Mouse (Mus musculus) heart, postnatal 4 days (tissue): ENCODE data around the gene Klhdc8b. TPM values are rescaled to one million over a fixed set of nuclear protein-coding genes. Genes with fewer than 3 reads are reported as not detected.

Experiments
- DNase-seq: peaks from one replicate; pipeline ENCODE4 v3.0.0; 2021
- total RNA-seq, 2 experiments: library from RNA; stranded (reverse); gene quantifications; 2 replicates each; pipeline ENCODE4 v1.2.3; 2021

The Klhdc8b gene
- 10 to 100 TPM; 43.9 to 45.6 TPM for total RNA-seq

DNA sequence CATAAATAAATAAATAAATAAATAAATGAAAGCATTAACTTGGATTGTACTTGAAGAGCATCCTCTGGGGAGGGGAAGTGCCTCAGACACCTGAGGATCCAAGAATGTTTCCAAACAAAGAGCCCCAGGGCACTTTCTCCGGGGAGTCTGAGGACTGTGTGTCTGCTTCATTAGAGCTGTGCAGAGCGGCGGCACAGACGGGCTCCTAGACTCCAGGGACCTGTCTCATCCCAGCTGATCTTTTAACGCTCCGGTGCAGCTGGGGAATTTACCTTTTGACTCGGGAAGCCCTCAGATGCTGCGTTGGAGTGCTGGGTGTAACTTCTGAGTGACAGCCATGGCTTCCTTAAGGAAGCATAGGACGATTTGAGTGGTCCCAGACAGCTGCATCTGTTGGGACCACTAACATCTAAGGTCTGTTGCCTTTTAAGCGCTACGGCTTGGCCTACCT lies at the start of gene Klhdc8b:
Gene Klhdc8b (minus strand): TSS at position 401 of the 451 bp plus-strand sequence.
- no peak for DNase-seq

DNA sequence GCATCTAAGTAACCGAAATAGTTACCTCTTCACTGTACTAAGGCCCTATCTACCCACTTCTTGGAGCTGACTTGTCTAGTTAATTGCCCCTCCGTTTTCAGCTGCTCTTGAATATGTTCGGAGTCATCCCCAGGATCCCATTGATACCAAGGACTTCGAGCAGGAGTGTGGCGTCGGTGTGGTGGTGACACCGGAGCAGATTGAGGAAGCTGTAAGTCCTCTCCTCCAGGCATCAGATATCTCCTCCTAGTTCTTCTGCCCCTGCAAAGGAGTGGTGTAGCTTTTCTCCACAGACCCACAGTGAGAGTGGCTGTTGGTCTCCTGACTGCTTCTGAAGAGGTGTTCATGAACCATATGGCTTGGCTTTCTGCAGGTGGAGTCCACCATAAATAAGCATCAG lies 47.4 kb upstream of the Klhdc8b start:
- no peak for DNase-seq

DNA sequence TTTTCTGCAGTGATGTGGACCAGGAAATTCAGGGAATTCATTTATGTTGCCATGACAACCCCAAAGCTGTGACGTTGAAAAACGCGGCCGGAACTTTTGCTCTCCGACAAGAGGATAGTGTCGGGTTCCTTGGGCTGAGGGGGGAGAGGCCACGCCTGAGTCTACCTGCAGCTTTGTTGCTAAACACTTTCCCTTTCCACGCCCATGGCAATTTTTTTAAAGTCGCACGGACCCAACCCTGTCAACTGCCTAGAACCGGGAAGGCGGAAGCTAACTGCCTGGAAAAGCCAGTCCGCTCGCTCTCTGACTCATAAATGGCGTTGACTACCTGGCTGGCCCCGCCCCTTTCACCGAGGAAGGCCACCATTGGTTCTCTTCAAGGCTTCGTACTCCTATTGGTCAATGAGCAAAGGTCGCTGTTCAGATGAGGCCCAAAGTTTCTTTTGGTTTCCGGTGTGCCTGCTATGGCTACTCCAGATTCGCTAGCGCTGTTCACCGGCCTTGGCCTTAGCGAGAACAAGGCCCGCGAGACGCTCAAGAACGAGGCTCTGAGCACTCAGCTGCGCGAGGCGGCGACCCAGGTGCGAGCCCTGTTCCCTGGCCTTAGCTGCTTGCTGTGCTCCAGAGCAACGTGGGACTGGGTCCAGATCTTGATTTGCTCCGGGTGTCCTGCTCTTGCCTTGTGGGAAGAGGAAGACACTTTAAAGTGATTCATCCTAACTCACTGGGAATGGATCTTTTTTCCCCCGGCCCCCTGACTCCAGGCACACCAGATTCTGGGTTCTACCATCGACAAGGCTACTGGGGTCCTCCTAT lies 46.4 kb upstream of the Klhdc8b start, which contains the start of gene Qars:
Gene Qars (plus strand): TSS at position 88 of the 816 bp plus-strand sequence.
- DNase-seq = peak; percentile 94

DNA sequence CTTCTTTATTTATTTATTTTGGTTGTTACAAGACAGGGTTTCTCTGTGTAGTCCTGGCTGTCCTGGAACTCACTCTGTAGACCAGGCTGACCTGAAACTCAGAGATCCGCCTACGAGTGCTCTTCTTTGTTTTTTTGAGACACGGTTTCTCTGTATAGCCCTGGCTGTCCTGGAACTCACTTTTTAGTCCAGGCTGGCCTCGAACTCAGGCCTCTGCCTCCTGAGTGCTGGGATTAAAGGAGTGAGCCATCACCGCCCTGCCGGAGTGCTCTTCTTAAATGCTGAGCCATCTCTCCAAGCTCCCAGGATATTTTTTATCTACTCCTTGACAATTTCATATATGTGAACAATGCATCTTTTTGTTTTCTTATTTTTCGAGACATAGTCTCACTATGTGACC lies 45.5 kb upstream of the Klhdc8b start:
- DNase-seq = no peak

DNA sequence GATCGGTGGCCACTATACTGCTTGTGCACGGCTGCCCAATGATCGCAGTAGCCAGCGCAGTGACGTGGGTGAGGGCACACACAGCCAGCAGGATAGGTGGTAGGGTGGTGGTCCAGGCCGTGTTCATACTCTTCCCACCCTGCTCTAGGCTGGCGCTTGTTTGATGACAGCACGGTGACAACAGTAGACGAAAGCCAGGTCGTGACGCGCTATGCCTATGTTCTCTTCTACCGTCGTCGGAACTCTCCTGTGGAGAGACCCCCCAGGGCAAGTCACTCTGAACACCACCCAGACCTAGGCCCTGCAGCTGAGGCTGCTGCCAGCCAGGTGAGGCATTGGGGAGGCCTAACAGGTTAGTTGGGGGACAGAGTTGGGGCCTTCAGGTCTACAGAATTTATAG lies 38.6 kb upstream of the Klhdc8b start:
- no peak for DNase-seq

DNA sequence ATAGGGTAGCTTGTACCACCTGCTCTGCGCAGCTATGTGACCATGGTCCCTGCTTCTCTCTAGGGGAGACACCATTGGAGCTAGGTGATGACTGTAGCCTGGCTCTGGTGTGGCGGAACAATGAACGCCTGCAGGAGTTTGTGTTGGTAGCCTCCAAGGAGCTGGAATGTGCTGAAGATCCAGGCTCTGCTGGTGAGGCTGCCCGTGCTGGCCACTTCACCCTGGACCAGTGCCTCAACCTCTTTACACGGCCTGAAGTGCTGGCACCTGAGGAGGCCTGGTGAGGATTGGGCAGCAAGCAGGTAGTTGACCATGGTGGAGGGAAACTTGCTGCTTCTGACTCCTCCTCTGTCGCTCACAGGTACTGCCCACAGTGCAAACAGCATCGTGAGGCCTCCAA lies 37.9 kb upstream of the Klhdc8b start:
- DNase-seq = no peak

- DNase-seq = no peak
These were observed 33.5 kb upstream of the Klhdc8b start for GRCm38 (mm10) chr9:108494905-108495304.

GRCm38 (mm10) chr9:108494146-108494825 lies 32.9 kb upstream of the Klhdc8b start:
- DNase-seq = no peak

GRCm38 (mm10) chr9:108493246-108493645 lies 31.9 kb upstream of the Klhdc8b start:
- DNase-seq = no peak

GRCm38 (mm10) chr9:108492043-108492750 lies 30.8 kb upstream of the Klhdc8b start:
- no peak for DNase-seq

GRCm38 (mm10) chr9:108491286-108491580 lies 29.9 kb upstream of the Klhdc8b start:
- no peak for DNase-seq

- peak; percentile 96 for DNase-seq
These were observed 29.3 kb upstream of the Klhdc8b start, which contains the start of gene Usp19 for GRCm38 (mm10) chr9:108490559-108491285. TSS of gene Usp19 (plus strand) at chr9:108490602.

GRCm38 (mm10) chr9:108489702-108490558 lies 28.5 kb upstream of the Klhdc8b start:
- no peak for DNase-seq

DNA sequence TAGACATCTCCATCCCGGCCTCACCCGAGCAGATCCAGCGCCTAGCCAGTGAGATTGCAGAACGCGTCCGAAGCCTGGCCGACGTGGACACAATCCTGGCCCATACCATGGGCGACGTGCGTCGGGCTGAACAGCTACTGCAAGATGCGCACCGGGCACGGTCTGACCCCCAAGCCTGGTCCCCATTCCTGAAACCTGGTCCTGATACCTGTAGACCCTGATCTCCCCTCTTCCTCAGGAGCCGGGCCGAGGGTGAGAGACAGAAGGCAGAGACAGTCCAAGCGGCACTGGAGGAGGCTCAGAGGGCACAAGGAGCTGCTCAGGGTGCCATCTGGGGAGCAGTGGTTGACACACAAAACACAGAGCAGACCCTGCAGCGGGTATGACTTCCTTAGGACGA lies 27.8 kb upstream of the Klhdc8b start:
- DNase-seq = no peak

- no peak for DNase-seq
These were observed 27.0 kb upstream of the Klhdc8b start for GRCm38 (mm10) chr9:108488403-108488802.

- DNase-seq = no peak
These were observed 25.7 kb upstream of the Klhdc8b start for GRCm38 (mm10) chr9:108486973-108487530.

GRCm38 (mm10) chr9:108485301-108485875 lies 24.0 kb upstream of the Klhdc8b start:
- DNase-seq = no peak

GRCm38 (mm10) chr9:108484021-108484420 lies 22.6 kb upstream of the Klhdc8b start:
- DNase-seq = no peak

DNA sequence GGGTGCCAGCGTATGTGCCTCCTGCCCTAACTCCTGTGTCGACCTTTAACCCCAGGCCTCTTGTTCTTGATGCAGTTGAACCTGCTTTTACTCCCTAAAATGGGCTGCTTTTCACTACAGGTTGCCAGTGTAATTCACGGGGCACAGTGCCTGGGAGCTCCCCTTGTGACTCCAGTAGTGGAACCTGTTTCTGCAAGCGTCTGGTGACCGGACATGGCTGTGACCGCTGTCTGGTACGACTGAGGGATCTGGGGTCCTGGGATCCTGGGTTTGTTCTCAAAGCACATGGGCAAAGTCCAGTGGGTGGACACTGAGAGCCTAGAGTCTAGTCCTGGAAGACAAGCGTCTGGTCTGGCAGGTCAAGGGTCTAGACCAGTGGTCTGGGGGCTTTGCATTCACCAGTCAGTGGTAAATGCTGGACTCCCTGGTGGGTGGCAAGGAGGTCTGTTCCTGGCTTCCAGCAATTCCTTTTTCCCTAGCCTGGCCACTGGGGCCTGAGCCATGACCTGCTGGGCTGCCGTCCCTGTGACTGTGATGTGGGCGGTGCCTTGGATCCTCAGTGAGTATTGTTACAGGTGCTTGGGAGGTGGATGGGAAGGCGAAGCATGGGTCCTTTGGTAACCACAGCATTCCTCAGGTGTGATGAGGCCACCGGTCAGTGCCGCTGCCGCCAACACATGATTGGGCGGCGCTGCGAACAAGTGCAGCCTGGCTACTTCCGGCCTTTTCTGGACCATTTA lies 21.8 kb upstream of the Klhdc8b start:
- DNase-seq = no peak
